Mouse (Mus musculus): ENCODE results near the gene Rnf167.

GRCm38 (mm10) chr11:70635601-70636000, 11.4 kb upstream of the Rnf167 start:
- TF ChIP-seq CTCF (IDR thresholded peaks at IDR 0.05; ENCODE audit: borderline replicate concordance, control insufficient read depth, extremely low read depth, insufficient read depth, low read length, poor library complexity) (no peak), POLR2A (IDR thresholded peaks at IDR 0.05; ENCODE audit: control insufficient read depth, extremely low read depth, insufficient read depth, low read length, poor library complexity) (no peak)
